Mouse (Mus musculus) embryonic fibroblast, embryonic 13.5 days (primary cell): Measurements from ENCODE around the gene Agmat. TPM values are rescaled to one million over a fixed set of nuclear protein-coding genes. Genes with fewer than 3 reads are reported as not detected.

Experiments used
- H3K27ac ChIP-seq: 2 replicates; pipeline ENCODE4 v1.5.1; 2012; ENCODE audit warnings: low read length, control low read depth, inconsistent platforms; ENCODE audit not compliant: insufficient read depth
- H3K4me1 ChIP-seq: 2 replicates; pipeline ENCODE4 v1.6.1; 2011; ENCODE audit warnings: low read length; ENCODE audit not compliant: control insufficient read depth, insufficient read depth
- H3K4me3 ChIP-seq: 2 replicates; pipeline ENCODE4 v1.5.1; 2011; ENCODE audit warnings: mild to moderate bottlenecking, control low read depth, low read length; ENCODE audit not compliant: insufficient read depth
- CTCF ChIP-seq: IDR thresholded peaks from 2 replicates; pipeline ENCODE4 v1.5.1; 2011; ENCODE audit warnings: mild to moderate bottlenecking, control low read depth, low read length, moderate library complexity, borderline replicate concordance; ENCODE audit not compliant: insufficient read depth
- POLR2A ChIP-seq: IDR thresholded peaks from 2 replicates; pipeline ENCODE4 v1.6.1; 2011; ENCODE audit warnings: low read depth, mild to moderate bottlenecking, control low read depth, low read length, moderate library complexity
- polyA plus RNA-seq: library from polyadenylated mRNA; stranded (reverse); fragments of >200 nt; gene quantifications from 2 replicates; pipeline ENCODE4 v1.2.4, GENCODE M21; 2011; ENCODE audit warnings: low read depth; ENCODE audit not compliant: missing spikeins, insufficient read length

The Agmat gene
- polyA plus RNA-seq, 1 experiment: not detected

DNA sequence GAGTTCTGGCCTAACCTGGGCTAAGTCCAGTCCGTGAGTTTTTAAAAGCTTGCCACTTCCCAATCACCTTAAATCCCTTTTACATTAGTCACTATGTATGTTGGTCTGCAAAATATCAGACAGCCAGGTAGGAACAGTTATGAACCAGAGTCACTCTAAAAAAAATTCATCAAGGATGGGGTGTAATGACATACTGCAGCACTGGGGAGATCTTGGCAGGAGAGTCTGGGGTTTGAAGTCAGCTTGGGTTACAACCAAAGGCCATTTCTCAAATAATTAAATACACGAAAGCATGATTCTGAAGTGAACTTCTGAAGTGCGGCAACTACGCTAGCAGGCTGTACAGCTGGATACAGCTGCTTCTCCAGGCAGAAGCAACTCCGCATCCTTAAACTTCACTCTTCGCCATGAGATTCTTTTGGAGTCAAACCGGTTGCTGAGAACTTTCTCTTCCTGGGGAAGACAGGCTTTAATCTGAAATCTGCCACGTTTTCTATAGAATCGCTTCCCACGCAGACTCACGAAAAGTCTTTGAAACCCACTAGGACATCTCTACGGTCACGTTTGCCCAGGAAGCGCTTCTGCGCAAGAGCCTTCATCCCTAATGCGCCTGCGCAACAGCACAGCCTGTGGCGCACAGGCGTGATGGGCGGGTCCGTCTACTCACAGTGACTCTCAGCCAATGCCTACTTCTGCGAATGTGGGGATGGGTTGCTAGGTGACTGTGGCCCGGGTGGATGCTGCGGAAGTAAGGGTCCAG is 11.8 kb upstream of the Agmat start:
- Histone ChIP-seq H3K4me3 (peak overlapping the region; percentile 36; the same call in 1 of the 2 replicates), H3K27ac (peak overlapping the region; percentile 29), H3K4me1 (no peaks in the 10 kb centered on the region)
- TF ChIP-seq CTCF (no peak), POLR2A (peak; percentile 96)

DNA sequence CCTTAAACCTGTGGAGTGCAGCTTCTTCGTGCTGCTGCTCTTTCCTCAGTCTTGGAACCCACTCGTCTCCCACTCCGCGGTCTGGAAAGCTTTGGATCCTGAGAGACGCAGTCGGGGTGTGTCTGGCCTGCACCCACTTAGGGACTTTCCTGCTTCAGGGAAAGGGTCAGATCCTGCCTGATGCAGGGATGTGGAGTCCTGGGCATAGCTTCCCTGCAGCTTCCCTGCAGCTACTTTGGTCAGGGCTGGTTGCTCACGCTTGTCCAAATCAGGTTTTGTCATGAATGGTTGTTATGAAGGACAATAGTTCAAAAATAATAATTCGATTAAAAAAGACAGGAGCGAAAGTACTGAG is 11.3 kb upstream of the Agmat start:
- Histone ChIP-seq H3K27ac (no peak overlapping the region), H3K4me3 (peak overlapping the region; percentile 6; the same call in 1 of the 2 replicates)
- no peak for TF ChIP-seq CTCF
- TF ChIP-seq POLR2A: no peak

DNA sequence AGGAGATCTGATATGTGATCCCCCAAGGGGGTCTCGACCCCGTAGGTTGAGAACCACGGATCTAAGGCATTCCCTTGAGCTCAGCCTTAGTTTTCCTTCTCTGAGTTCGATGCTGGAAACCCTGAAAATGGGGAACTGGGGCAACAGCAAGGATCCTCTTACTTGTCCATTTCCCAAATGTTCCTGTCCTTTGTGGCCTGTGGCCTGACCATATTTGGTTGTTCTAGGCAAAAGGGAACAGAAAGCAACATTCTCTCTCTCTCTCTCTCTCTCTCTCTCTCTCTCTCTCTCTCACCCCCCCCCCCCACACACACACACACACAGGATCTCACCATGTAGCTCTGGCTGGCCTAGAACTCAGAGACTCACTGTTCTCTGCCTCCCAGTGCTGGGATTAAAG is 9.6 kb upstream of the Agmat start:
- Histone ChIP-seq H3K4me3 (no peak overlapping the region), H3K27ac (no peak overlapping the region), H3K4me1 (no peaks in the 10 kb centered on the region)
- TF ChIP-seq CTCF: no peak
- no peak for TF ChIP-seq POLR2A

More for the DNA sequence above, 11.3 kb upstream of the Agmat start:
- no peaks in the 10 kb centered on the region for H3K4me1 ChIP-seq

DNA sequence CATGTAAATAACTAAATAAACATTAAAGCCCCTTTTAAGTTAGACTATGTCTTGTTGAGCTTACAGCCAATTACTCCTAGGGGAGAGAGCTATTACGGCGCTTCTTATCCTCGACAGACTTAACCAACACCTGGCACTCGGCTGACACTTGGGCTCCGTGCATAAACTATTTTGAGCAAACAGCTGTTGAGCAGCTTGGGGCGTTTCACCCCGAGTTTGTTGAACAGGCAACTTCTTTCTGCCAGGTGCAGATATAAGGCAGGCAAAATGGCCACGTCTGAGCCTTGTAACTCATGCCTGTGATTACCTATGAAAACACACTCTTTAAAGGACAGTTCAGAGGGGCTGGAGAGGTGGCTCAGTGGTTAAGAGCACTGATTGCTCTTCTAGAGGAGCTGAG is 8.5 kb upstream of the Agmat start:
- Histone ChIP-seq H3K27ac (no peak overlapping the region), H3K4me1 (peaks cover 2% of the 10 kb centered on the region; the same call in 1 of the 2 replicates), H3K4me3 (no peak overlapping the region)
- TF ChIP-seq CTCF (no peak), POLR2A (no peak)

DNA sequence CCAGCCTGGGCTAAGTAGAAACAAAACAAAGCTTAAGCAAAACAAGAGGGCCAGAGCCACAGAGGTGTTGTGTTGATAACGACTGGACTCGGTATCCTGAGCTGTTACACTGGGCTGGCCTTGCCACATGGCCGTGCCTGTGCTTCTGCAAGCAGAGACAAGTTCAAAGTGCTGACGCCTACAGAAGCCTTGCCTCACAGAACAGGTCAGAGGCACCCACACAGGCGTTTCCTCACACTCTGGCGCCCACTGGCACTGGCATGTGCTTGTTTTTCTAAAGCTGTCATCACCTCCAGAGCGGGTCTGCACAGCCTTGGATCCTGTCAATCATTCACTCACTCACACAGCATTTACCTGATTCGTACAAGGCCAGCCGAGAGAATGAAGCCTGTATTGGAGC is 4.6 kb upstream of the Agmat start:
- Histone ChIP-seq H3K27ac (no peak overlapping the region), H3K4me1 (peaks cover 2% of the 10 kb centered on the region; the same call in 1 of the 2 replicates), H3K4me3 (no peak overlapping the region)
- TF ChIP-seq POLR2A (no peak), CTCF (no peak)

DNA sequence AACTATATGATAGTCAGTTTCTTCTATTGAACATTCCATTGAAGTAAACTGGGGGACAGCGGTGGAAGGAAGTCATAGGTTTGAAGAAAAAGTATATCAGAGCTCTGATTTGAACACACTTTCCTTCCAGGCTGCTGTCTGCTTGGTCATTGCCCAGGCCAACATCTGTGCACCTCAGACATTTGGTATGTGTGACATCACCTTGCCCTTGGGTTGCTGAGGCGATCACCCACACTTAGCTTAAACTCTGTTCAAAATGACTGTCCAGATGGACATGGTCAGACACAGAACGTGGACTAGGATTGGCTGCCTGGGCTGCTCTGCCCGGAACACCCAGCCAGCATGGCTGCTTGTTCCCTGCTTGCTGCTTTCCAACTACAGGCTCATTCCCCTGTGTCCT is 4.1 kb upstream of the Agmat start:
- peaks cover 2% of the 10 kb centered on the region; the same call in 1 of the 2 replicates for H3K4me1 ChIP-seq
- TF ChIP-seq POLR2A (no peak), CTCF (no peak)
- H3K27ac ChIP-seq: no peak overlapping the region
- H3K4me3 ChIP-seq: no peak overlapping the region

DNA sequence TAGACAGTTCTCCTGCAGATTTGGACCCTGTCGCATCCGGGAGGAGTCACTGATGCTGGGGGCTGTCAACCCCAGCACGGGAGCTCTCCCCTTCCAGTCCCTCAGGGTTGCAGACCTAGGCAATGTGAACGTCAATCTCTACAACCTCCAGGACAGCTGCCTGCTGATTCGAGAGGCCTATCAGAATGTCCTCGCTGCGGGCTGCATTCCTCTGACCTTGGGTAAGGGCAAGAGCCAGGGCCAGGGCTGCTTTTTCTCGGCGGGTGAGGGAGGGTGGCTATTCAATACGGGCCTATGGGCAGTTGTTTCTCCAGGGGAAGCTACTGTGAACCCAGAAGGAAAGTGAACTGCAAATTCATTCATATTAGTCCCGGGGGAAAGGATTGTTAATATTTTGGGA is 3.1 kb downstream of the Agmat start:
- Histone ChIP-seq H3K27ac (no peak overlapping the region), H3K4me1 (0 out of 2 replicates have a peak, but pooled peaks cover 2% of the 10 kb centered on the region), H3K4me3 (no peak overlapping the region)
- TF ChIP-seq POLR2A (no peak), CTCF (no peak)

DNA sequence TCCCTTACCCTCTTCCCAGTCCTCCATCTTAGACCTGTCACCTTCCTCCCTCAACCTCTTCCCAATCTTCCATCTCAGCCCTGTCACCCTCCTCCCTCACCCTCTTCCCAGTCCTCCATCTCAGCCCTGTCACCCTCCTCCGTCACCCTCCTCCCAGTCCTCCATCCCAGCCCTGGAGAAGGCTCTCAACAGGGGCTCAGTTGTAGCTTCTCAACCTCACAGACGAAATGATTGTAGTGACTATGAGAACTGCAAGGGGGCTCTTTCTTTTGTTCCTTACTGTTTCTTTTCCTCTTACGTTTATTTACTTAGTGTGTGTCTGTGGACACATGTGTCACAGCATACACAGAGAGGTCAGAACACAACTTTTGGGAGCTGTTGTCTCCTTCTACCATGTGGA is 4.4 kb downstream of the Agmat start:
- TF ChIP-seq CTCF (no peak), POLR2A (no peak)
- Histone ChIP-seq H3K4me1 (0 out of 2 replicates have a peak, but pooled peaks cover 2% of the 10 kb centered on the region), H3K4me3 (no peak overlapping the region), H3K27ac (no peak overlapping the region)

DNA sequence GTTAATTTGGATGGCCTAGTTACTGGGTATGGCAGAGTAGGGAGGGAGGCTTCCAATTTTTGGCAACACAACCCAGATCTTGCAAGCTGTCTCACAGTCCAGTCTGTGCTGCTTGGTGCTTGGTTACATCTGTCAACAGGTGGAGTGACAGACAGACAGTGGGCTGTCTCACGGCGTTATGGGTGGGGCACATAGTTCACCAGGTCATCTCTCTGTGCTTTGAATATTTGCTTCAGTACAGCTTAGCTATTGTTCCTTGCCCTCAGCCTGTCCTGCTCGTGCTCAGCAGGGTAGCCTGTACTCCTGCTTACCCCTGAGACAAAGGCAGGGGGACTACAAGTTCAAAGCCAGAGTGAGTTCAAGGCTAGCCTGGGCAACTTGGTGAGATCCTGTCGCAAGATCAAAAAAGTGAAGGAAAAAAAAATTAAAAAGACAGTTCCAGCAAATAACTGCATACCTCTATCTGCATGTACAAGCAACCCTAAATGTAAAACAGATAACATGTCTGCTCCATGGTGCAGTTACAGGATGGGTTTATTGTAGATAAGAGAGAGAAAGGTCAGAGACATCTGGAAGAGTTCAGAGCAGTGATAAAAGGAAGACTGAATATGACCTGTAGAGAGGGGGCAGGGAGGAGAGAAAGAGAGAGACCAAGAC is 5.1 kb downstream of the Agmat start:
- 0 out of 2 replicates have a peak, but pooled peaks cover 2% of the 10 kb centered on the region for H3K4me1 ChIP-seq
- TF ChIP-seq CTCF: no peak
- no peak for TF ChIP-seq POLR2A
- no peak overlapping the region for H3K4me3 ChIP-seq
- H3K27ac ChIP-seq: no peak overlapping the region

DNA sequence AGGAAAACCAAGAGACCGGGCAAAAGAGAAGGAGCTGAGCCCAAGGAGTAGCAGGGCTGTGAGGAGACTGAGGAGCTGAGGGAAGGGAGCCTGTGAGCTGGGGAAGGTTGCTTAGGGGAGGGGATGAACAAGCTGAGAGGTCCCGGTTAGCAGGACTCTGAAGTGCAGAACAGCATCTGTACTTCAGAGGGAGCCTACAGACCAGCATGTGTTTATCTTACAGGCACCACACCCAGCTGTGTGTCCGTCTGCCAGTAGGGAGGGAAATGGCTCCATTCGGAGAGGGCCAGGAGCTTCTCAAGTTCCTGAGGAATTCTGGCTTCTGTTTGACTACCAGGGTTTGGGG is 5.6 kb downstream of the Agmat start:
- TF ChIP-seq CTCF (no peak), POLR2A (no peak)
- Histone ChIP-seq H3K4me1 (0 out of 2 replicates have a peak, but pooled peaks cover 2% of the 10 kb centered on the region), H3K4me3 (no peak overlapping the region), H3K27ac (no peak overlapping the region)
